Mouse (Mus musculus): Measurements from ENCODE around the gene Cbln4. TPM values are rescaled to one million over a fixed set of nuclear protein-coding genes. Genes with fewer than 3 reads are reported as not detected.

Cbln4 gene
- 35.2 and 44.7 TPM in 2 replicates for polyA plus RNA-seq (2014; fragmentation: Nextera tagmentation; extraction: Ambion mirVana)

- ATAC-seq (ENCODE audit: low FRiP score) = no peak
- H3K9me3 ChIP-seq (ENCODE audit: control insufficient read depth, low read length) = no peaks in the 10 kb centered on the region
- H3K4me2 ChIP-seq (replicated peaks) = peak within 1 kb of the TSS; percentile 77
- H3K27ac ChIP-seq = peak within 1 kb of the TSS; percentile 78
- no peak for DNase-seq (ENCODE audit: low spot score)
- H3K36me3 ChIP-seq (replicated peaks; ENCODE audit: control insufficient read depth, insufficient read depth) = no peaks in the 10 kb centered on the region
- peak within 1 kb of the TSS; percentile 43 for H3K4me3 ChIP-seq (replicated peaks; ENCODE audit: low read length)
- peaks cover 12% of the 10 kb centered on the region; the same call in 1 of the 2 replicates for H3K4me1 ChIP-seq (replicated peaks; ENCODE audit: control insufficient read depth, insufficient read depth, low read length)
- H3K27me3 ChIP-seq (ENCODE audit: control insufficient read depth, insufficient read depth, low read length) = peaks cover 43% of the 10 kb centered on the region
- WGBS = under 1% methylated on average over 23 of the region's 23 CpGs
- peak within 1 kb of the TSS; percentile 62 for H3K9ac ChIP-seq
Measured at GRCm38 (mm10) chr2:172043235-172043610, at the start of gene Cbln4. Gene Cbln4 (minus strand): TSS chr2:172043466.

DNA sequence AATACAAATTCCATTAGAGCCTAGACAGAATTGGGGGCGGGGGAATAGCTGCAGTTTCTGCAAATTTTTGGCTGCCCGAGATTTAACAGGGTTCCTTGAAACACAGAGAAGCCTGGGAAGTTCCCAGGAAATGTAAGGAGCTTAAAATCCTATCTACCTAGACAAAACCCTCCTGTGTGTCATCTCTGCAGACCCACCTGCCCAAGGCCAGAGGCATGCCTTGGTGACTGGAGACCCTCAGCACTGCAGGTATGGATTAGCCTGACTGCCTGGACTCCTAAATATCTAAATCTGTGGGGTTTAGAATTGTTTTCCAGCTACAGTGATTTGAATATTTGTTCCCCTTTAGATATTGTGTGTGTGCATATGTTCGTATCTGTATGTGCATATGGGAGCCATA lies 35.3 kb upstream of the Cbln4 start:
- WGBS = 84% methylated on average over 3 of the region's 3 CpGs
- DNase-seq (ENCODE audit: low spot score) = no peak
- H3K4me1 ChIP-seq (replicated peaks; ENCODE audit: control insufficient read depth, insufficient read depth, low read length) = no peaks in the 10 kb centered on the region
- ATAC-seq (ENCODE audit: low FRiP score) = no peak
- no peaks in the 10 kb centered on the region for H3K9me3 ChIP-seq (ENCODE audit: control insufficient read depth, low read length)
- H3K36me3 ChIP-seq (replicated peaks; ENCODE audit: control insufficient read depth, insufficient read depth) = no peaks in the 10 kb centered on the region
- H3K27ac ChIP-seq = no peak overlapping the region
- H3K4me3 ChIP-seq (replicated peaks; ENCODE audit: low read length) = no peak overlapping the region
- no peak overlapping the region for H3K9ac ChIP-seq
- no peak overlapping the region for H3K4me2 ChIP-seq (replicated peaks)
- no peaks in the 10 kb centered on the region; the same call in 1 of the 2 replicates for H3K27me3 ChIP-seq (ENCODE audit: control insufficient read depth, insufficient read depth, low read length)

DNA sequence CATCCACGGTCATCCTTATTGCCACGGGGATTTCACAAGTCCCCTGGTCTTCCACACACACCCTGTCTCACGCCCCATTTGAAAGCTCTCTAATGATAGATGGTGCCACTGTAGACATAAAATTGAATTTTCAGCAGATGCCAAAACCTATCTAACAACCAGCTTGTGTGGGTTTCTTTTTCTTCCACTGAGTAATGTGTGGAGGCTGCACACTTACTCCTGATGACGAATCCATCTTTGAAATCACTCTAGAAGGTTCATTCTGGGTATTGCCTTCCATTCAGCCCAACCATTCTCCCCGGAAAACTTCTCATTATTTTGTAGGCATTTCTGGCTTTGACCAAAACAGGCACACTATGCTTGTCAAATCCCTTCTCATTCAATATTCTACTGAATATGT lies 33.0 kb upstream of the Cbln4 start:
- Histone ChIP-seq H3K27ac (no peak overlapping the region), H3K4me2 (replicated peaks) (no peak overlapping the region), H3K4me3 (replicated peaks; ENCODE audit: low read length) (no peak overlapping the region), H3K9me3 (ENCODE audit: control insufficient read depth, low read length) (no peaks in the 10 kb centered on the region), H3K36me3 (replicated peaks; ENCODE audit: control insufficient read depth, insufficient read depth) (no peaks in the 10 kb centered on the region), H3K9ac (no peak overlapping the region), H3K4me1 (replicated peaks; ENCODE audit: control insufficient read depth, insufficient read depth, low read length) (no peaks in the 10 kb centered on the region), H3K27me3 (ENCODE audit: control insufficient read depth, insufficient read depth, low read length) (no peaks in the 10 kb centered on the region)
- DNase-seq (ENCODE audit: low spot score) = no peak
- WGBS = 83% methylated on average over 5 of the region's 5 CpGs
- no peak for ATAC-seq (ENCODE audit: low FRiP score)

DNA sequence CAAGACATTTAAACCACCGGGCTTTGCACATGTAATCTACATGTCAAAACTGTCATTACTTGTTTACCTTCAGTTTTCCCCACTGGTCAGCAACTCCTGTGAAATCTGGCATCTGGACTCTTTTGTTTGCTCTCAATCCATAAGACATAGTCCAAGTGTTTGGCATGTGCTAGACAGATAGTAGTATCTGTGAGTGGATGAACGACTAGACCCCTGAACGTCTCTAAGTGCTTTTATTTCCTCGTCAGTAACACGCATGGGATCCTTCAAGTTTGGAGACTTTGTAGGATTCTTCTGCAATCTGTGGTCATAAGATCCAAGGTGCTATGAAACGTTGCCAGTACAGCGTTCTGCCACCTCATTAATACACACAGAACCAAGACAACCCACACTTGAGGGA lies 19.6 kb upstream of the Cbln4 start:
- DNase-seq (ENCODE audit: low spot score) = no peak
- Histone ChIP-seq H3K27ac (no peak overlapping the region), H3K4me3 (replicated peaks; ENCODE audit: low read length) (no peak overlapping the region), H3K36me3 (replicated peaks; ENCODE audit: control insufficient read depth, insufficient read depth) (no peaks in the 10 kb centered on the region), H3K9ac (no peak overlapping the region), H3K4me2 (replicated peaks) (no peak overlapping the region), H3K9me3 (ENCODE audit: control insufficient read depth, low read length) (no peaks in the 10 kb centered on the region), H3K27me3 (ENCODE audit: control insufficient read depth, insufficient read depth, low read length) (no peaks in the 10 kb centered on the region), H3K4me1 (replicated peaks; ENCODE audit: control insufficient read depth, insufficient read depth, low read length) (no peaks in the 10 kb centered on the region)
- no peak for ATAC-seq (ENCODE audit: low FRiP score)
- WGBS = 95% methylated on average over 7 of the region's 7 CpGs

DNA sequence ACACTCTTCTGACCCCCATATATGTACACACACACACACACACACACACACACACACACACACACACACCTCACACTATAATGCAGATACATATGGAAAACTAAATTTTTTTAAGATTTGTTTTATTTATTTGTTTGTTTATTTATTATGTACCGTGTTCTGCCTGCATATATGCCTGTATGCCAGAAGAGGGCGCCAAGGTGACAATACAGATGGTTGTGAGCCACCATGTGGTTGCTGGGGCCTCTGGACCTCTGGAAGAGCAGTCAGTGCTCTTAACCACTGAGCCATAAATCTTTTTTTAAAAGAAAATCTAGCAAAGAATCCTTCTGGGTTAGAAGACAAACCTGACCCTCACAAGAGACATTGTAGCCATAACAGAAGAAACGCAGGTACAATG lies 16.5 kb upstream of the Cbln4 start:
- ATAC-seq (ENCODE audit: low FRiP score) = no peak
- H3K27me3 ChIP-seq (ENCODE audit: control insufficient read depth, insufficient read depth, low read length) = no peaks in the 10 kb centered on the region
- 70% methylated on average over 3 of the region's 3 CpGs for WGBS

GRCm38 (mm10) chr2:172058936-172059665 lies 15.8 kb upstream of the Cbln4 start:
- Histone ChIP-seq H3K4me2 (replicated peaks) (no peak overlapping the region), H3K9ac (no peak overlapping the region), H3K4me1 (replicated peaks; ENCODE audit: control insufficient read depth, insufficient read depth, low read length) (no peaks in the 10 kb centered on the region), H3K4me3 (replicated peaks; ENCODE audit: low read length) (no peak overlapping the region), H3K9me3 (ENCODE audit: control insufficient read depth, low read length) (no peaks in the 10 kb centered on the region), H3K27me3 (ENCODE audit: control insufficient read depth, insufficient read depth, low read length) (no peaks in the 10 kb centered on the region), H3K27ac (no peak overlapping the region), H3K36me3 (replicated peaks; ENCODE audit: control insufficient read depth, insufficient read depth) (no peaks in the 10 kb centered on the region)
- 65% methylated on average over 7 of the region's 7 CpGs for WGBS
- DNase-seq (ENCODE audit: low spot score) (no peak), ATAC-seq (ENCODE audit: low FRiP score) (no peak)

More for the DNA sequence above, 16.5 kb upstream of the Cbln4 start:
- no peak overlapping the region for H3K4me3 ChIP-seq (replicated peaks; ENCODE audit: low read length)
- no peaks in the 10 kb centered on the region for H3K9me3 ChIP-seq (ENCODE audit: control insufficient read depth, low read length)
- no peaks in the 10 kb centered on the region for H3K4me1 ChIP-seq (replicated peaks; ENCODE audit: control insufficient read depth, insufficient read depth, low read length)
- H3K9ac ChIP-seq = no peak overlapping the region
- DNase-seq (ENCODE audit: low spot score) = no peak
- H3K36me3 ChIP-seq (replicated peaks; ENCODE audit: control insufficient read depth, insufficient read depth) = no peaks in the 10 kb centered on the region
- no peak overlapping the region for H3K4me2 ChIP-seq (replicated peaks)
- H3K27ac ChIP-seq = no peak overlapping the region

GRCm38 (mm10) chr2:172046002-172046401 lies 2.7 kb upstream of the Cbln4 start:
- 42% methylated on average over 7 of the region's 7 CpGs for WGBS
- H3K4me3 ChIP-seq (replicated peaks; ENCODE audit: low read length) = no peak overlapping the region
- no peak overlapping the region for H3K4me2 ChIP-seq (replicated peaks)
- no peak overlapping the region for H3K9ac ChIP-seq
- ATAC-seq (ENCODE audit: low FRiP score) (no peak), DNase-seq (ENCODE audit: low spot score) (no peak)
- no peaks in the 10 kb centered on the region for H3K36me3 ChIP-seq (replicated peaks; ENCODE audit: control insufficient read depth, insufficient read depth)
- 0 out of 2 replicates have a peak, but pooled peaks cover 10% of the 10 kb centered on the region for H3K4me1 ChIP-seq (replicated peaks; ENCODE audit: control insufficient read depth, insufficient read depth, low read length)
- peaks cover 37% of the 10 kb centered on the region for H3K27me3 ChIP-seq (ENCODE audit: control insufficient read depth, insufficient read depth, low read length)
- H3K9me3 ChIP-seq (ENCODE audit: control insufficient read depth, low read length) = no peaks in the 10 kb centered on the region
- no peak overlapping the region for H3K27ac ChIP-seq

DNA sequence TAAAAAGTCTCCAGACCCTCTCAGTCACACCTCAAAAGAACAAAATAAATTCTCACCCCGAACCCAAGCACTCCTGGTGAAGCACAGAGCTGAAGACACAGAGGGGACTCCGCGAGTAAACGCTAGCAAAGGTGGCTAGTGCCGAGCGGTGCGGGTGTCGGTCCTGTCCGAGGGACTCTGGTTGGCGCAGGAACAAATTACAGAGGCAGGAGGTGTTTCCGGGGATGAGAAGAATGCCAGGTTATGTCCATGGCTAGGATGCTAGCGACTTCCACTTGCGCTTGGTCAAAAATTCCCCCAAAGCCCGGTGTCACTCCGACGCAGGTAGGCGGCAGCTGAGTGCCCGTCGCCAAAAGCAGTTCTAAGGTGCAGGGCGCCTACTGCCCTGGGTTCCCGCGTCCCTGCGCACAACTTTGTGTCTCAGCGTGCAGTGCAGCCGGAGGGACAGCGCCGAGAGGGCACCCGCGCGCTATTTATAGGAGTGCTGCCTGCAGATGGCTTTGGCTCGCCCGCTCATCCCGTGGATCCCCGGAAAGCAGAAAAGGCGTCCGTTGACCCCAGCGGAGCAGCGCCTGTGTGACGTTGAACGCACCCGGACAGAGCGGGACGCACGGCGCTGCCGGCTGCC lies 545 bp downstream of the Cbln4 start:
- Histone ChIP-seq H3K27me3 (ENCODE audit: control insufficient read depth, insufficient read depth, low read length) (peaks cover 43% of the 10 kb centered on the region), H3K4me1 (replicated peaks; ENCODE audit: control insufficient read depth, insufficient read depth, low read length) (peaks cover 12% of the 10 kb centered on the region; the same call in 1 of the 2 replicates)
- WGBS = under 1% methylated on average over 46 of the region's 46 CpGs

GRCm38 (mm10) chr2:172042125-172042524 lies 1.1 kb downstream of the Cbln4 start:
- H3K4me1 ChIP-seq (replicated peaks; ENCODE audit: control insufficient read depth, insufficient read depth, low read length) = peaks cover 12% of the 10 kb centered on the region; the same call in 1 of the 2 replicates
- H3K4me2 ChIP-seq (replicated peaks) = peak overlapping the region; percentile 77
- peaks cover 43% of the 10 kb centered on the region for H3K27me3 ChIP-seq (ENCODE audit: control insufficient read depth, insufficient read depth, low read length)

More for the DNA sequence above, 545 bp downstream of the Cbln4 start:
- H3K36me3 ChIP-seq (replicated peaks; ENCODE audit: control insufficient read depth, insufficient read depth) = no peaks in the 10 kb centered on the region
- H3K27ac ChIP-seq = peak overlapping the region; percentile 78
- H3K4me3 ChIP-seq (replicated peaks; ENCODE audit: low read length) = peak overlapping the region; percentile 43
- peak overlapping the region; percentile 62 for H3K9ac ChIP-seq
- H3K9me3 ChIP-seq (ENCODE audit: control insufficient read depth, low read length) = no peaks in the 10 kb centered on the region
- H3K4me2 ChIP-seq (replicated peaks) = peak overlapping the region; percentile 77
- no peak for DNase-seq (ENCODE audit: low spot score)
- ATAC-seq (ENCODE audit: low FRiP score) = no peak

More at GRCm38 (mm10) chr2:172042125-172042524, 1.1 kb downstream of the Cbln4 start:
- ATAC-seq (ENCODE audit: low FRiP score) = peak; percentile 70; the same call in 1 of the 2 replicates
- H3K36me3 ChIP-seq (replicated peaks; ENCODE audit: control insufficient read depth, insufficient read depth) = no peaks in the 10 kb centered on the region
- H3K9ac ChIP-seq = peak overlapping the region; percentile 62
- WGBS = under 1% methylated on average over 34 of the region's 34 CpGs
- no peaks in the 10 kb centered on the region for H3K9me3 ChIP-seq (ENCODE audit: control insufficient read depth, low read length)
- H3K4me3 ChIP-seq (replicated peaks; ENCODE audit: low read length) = peak overlapping the region; percentile 43
- peak; percentile 74 for DNase-seq (ENCODE audit: low spot score)
- H3K27ac ChIP-seq = peak overlapping the region; percentile 78
